Mouse (Mus musculus) heart, postnatal 0 days (tissue): ENCODE data around the gene Jak3.

Experiments used
- CTCF ChIP-seq: IDR thresholded peaks from 2 replicates; pipeline ENCODE4 v1.5.1; 2016; ENCODE audit warnings: antibody characterized with exemption, control low read depth, low read depth
- EP300 ChIP-seq: IDR thresholded peaks from 2 replicates; pipeline ENCODE4 v1.6.1; 2016; ENCODE audit warnings: antibody characterized with exemption, low read depth

GRCm38 (mm10) chr8:71631897-71632296 is 44.2 kb upstream of the Jak3 start:
- no peak for TF ChIP-seq CTCF
- TF ChIP-seq EP300, result no peak
